Comparison of ENCODE assay signal across 8 mouse cellular contexts in genomic region chr12:24707480-24707802, GRCm38 (mm10). TPM values are rescaled to one million over a fixed set of nuclear protein-coding genes. Genes with fewer than 3 reads are reported as not detected.
A peak's percentile ranks its signal among the peaks of the same experiment; 100 is the strongest.
DNase-seq lines count a peak whose midpoint lies in the region; ATAC-seq and TF ChIP-seq lines count a peak whose summit lies in the region.

No protein-coding gene starts in this region.

- H3K4me1 ChIP-seq in spleen, adult 2 months (ENCODE audit: control insufficient read depth, insufficient read depth, insufficient read length) = peaks cover 13% of the 10 kb centered on the region
- peaks cover 25% of the 10 kb centered on the region; the same call in 1 of the 2 replicates for H3K4me1 ChIP-seq in embryonic facial prominence, embryonic 12.5 days
- peaks cover 47% of the 10 kb centered on the region for H3K4me1 ChIP-seq in limb, embryonic 12.5 days (replicated peaks)
- H3K4me1 ChIP-seq in stomach, postnatal 0 days (replicated peaks; ENCODE audit: control insufficient read depth, insufficient read depth) = no peaks in the 10 kb centered on the region

- H3K27ac ChIP-seq in spleen, adult 2 months (ENCODE audit: insufficient read depth, low read length) = 0 out of 2 replicates have a peak overlapping the region, but pooled peaks have one; percentile 9
- H3K27ac ChIP-seq in embryonic facial prominence, embryonic 12.5 days = peak overlapping the region; percentile 87
- H3K27ac ChIP-seq in limb, embryonic 12.5 days = no peak overlapping the region
- H3K27ac ChIP-seq in stomach, postnatal 0 days (replicated peaks) = no peak overlapping the region

- H3K4me3 ChIP-seq in spleen, adult 2 months (ENCODE audit: extremely low read depth, insufficient read depth, insufficient read length) = peak overlapping the region; percentile 42
- peak overlapping the region; percentile 94 for H3K4me3 ChIP-seq in embryonic facial prominence, embryonic 12.5 days
- peak overlapping the region; percentile 91 for H3K4me3 ChIP-seq in limb, embryonic 12.5 days (replicated peaks)
- H3K4me3 ChIP-seq in stomach, postnatal 0 days (ENCODE audit: low read depth, low read length) = peak overlapping the region; percentile 87

- under 1% methylated on average over 9 of the region's 9 CpGs for WGBS in spleen, adult 2 months
- WGBS in embryonic facial prominence, embryonic 12.5 days = under 1% methylated on average over 9 of the region's 9 CpGs
- WGBS in limb, embryonic 12.5 days = 0% methylated on average over 9 of the region's 9 CpGs
- WGBS in stomach, postnatal 0 days = 0% methylated on average over 9 of the region's 9 CpGs

- no peak for TF ChIP-seq POLR2A in spleen, adult 2 months (IDR thresholded peaks at IDR 0.05; ENCODE audit: low read depth, low read length)

- no peak for DNase-seq in spleen, adult 2 months (ENCODE audit: low read depth in 1 of 2, low spot score in 2 of 2)
- no peak for DNase-seq in spleen, postnatal 36 days (ENCODE audit: low spot score in 2 of 2)
- DNase-seq in stomach, postnatal 0 days (ENCODE audit: low spot score) = no peak
- no peak for DNase-seq in adrenal gland, adult 18-20 months (ENCODE audit: low spot score in 2 of 2)
- DNase-seq in lung, postnatal 4 days = no peak
- no peak for DNase-seq in spleen, adult 18-20 months

- peak overlapping the region; percentile 85 for H3K9ac ChIP-seq in embryonic facial prominence, embryonic 12.5 days
- H3K9ac ChIP-seq in limb, embryonic 12.5 days (replicated peaks) = peak overlapping the region; percentile 89
- no peak overlapping the region for H3K9ac ChIP-seq in stomach, postnatal 0 days (ENCODE audit: low read length)

- TF ChIP-seq CTCF in spleen, adult 2 months (IDR thresholded peaks at IDR 0.05; ENCODE audit: extremely low read depth, insufficient read depth, insufficient read length, insufficient replicate concordance) = no peak
- TF ChIP-seq CTCF in stomach, postnatal 0 days (IDR thresholded peaks at IDR 0.05; ENCODE audit: low read depth) = no peak

- peak overlapping the region; percentile 90 for H3K4me2 ChIP-seq in embryonic facial prominence, embryonic 12.5 days (replicated peaks)
- H3K4me2 ChIP-seq in limb, embryonic 12.5 days = peak overlapping the region; percentile 68
- peak overlapping the region; percentile 80 for H3K4me2 ChIP-seq in stomach, postnatal 0 days (replicated peaks; ENCODE audit: low read depth)

- H3K9me3 ChIP-seq in embryonic facial prominence, embryonic 12.5 days = no peaks in the 10 kb centered on the region
- H3K9me3 ChIP-seq in limb, embryonic 12.5 days = 0 out of 2 replicates have a peak, but pooled peaks cover 1% of the 10 kb centered on the region
- no peaks in the 10 kb centered on the region for H3K9me3 ChIP-seq in stomach, postnatal 0 days (ENCODE audit: control insufficient read depth, low read length)

- 0 out of 2 replicates have a peak, but pooled peaks cover 2% of the 10 kb centered on the region for H3K27me3 ChIP-seq in spleen, adult 2 months (ENCODE audit: control insufficient read depth, insufficient read depth, low read length)
- H3K27me3 ChIP-seq in embryonic facial prominence, embryonic 12.5 days = no peaks in the 10 kb centered on the region
- H3K27me3 ChIP-seq in limb, embryonic 12.5 days = no peaks in the 10 kb centered on the region
- H3K27me3 ChIP-seq in stomach, postnatal 0 days (ENCODE audit: control insufficient read depth, insufficient read depth, low read length) = no peaks in the 10 kb centered on the region

- no peak for TF ChIP-seq EP300 in stomach, postnatal 0 days (optimal IDR thresholded peaks at IDR 0.05)

- no peak for ATAC-seq in embryonic facial prominence, embryonic 12.5 days (ENCODE audit: insufficient number of reproducible peaks, insufficient read depth, low FRiP score, low TSS enrichment)
- no peak for ATAC-seq in limb, embryonic 12.5 days (ENCODE audit: insufficient number of reproducible peaks, insufficient read depth, low FRiP score, low TSS enrichment, low read depth)
- no peak for ATAC-seq in stomach, postnatal 0 days (ENCODE audit: low FRiP score, low TSS enrichment)

- no peaks in the 10 kb centered on the region for H3K36me3 ChIP-seq in spleen, adult 2 months (ENCODE audit: control insufficient read depth, insufficient read depth, low read length)
- H3K36me3 ChIP-seq in embryonic facial prominence, embryonic 12.5 days = peaks cover 21% of the 10 kb centered on the region
- H3K36me3 ChIP-seq in limb, embryonic 12.5 days = peaks cover 22% of the 10 kb centered on the region
- H3K36me3 ChIP-seq in stomach, postnatal 0 days (ENCODE audit: control insufficient read depth, insufficient read depth, low read length) = no peaks in the 10 kb centered on the region

RNA-seq across cellular contexts. Expression of gene Rrm2, which starts 0.6 kb away (rescaled TPM):
- polyA plus RNA-seq in spleen, adult 2 months (2012; rRNA removed) = 12.7 and 23.1 TPM in 2 replicates
- polyA plus RNA-seq in embryonic facial prominence, embryonic 12.5 days (2016; fragmentation: Nextera tagmentation; extraction: Ambion mirVana) = 289 and 307 TPM in 2 replicates
- polyA plus RNA-seq in limb, embryonic 12.5 days (2016; fragmentation: Nextera tagmentation; extraction: Ambion mirVana) = 367 and 394 TPM in 2 replicates
- 38.0 and 41.2 TPM in 2 replicates for polyA plus RNA-seq in stomach, postnatal 0 days (2015; fragmentation: Nextera tagmentation; extraction: Ambion mirVana)
- 1 to 10 TPM; 4.6 to 5.1 TPM for total RNA-seq in adrenal gland, adult 18-20 months (2021)

RNA-seq across cellular contexts. Expression of gene Cys1, which starts 25.8 kb away (rescaled TPM):
- polyA plus RNA-seq in spleen, adult 2 months (2012; rRNA removed) = 2.2 and 2.7 TPM in 2 replicates
- 2.6 and 2.7 TPM in 2 replicates for polyA plus RNA-seq in embryonic facial prominence, embryonic 12.5 days (2016; fragmentation: Nextera tagmentation; extraction: Ambion mirVana)
- 1.3 and 2.6 TPM in 2 replicates for polyA plus RNA-seq in limb, embryonic 12.5 days (2016; fragmentation: Nextera tagmentation; extraction: Ambion mirVana)
- polyA plus RNA-seq in stomach, postnatal 0 days (2015; fragmentation: Nextera tagmentation; extraction: Ambion mirVana) = 1.4 and 1.9 TPM in 2 replicates
- total RNA-seq in adrenal gland, adult 18-20 months (2021) = 1 to 10 TPM; 3.9 to 6.2 TPM

RNA-seq across cellular contexts. Expression of gene Klf11, which starts 56.4 kb away (rescaled TPM):
- 8.2 and 15.3 TPM in 2 replicates for polyA plus RNA-seq in spleen, adult 2 months (2012; rRNA removed)
- polyA plus RNA-seq in embryonic facial prominence, embryonic 12.5 days (2016; fragmentation: Nextera tagmentation; extraction: Ambion mirVana) = 13.6 and 13.8 TPM in 2 replicates
- polyA plus RNA-seq in limb, embryonic 12.5 days (2016; fragmentation: Nextera tagmentation; extraction: Ambion mirVana) = 12.0 and 12.8 TPM in 2 replicates
- 9.8 and 11.3 TPM in 2 replicates for polyA plus RNA-seq in stomach, postnatal 0 days (2015; fragmentation: Nextera tagmentation; extraction: Ambion mirVana)
- 10 to 100 TPM; 10.7 to 15.5 TPM for total RNA-seq in adrenal gland, adult 18-20 months (2021)

Comparison
In these comparisons a context has a peak if more than half of its experiments do, and no peak if none do; other contexts are left out.
1. H3K27ac ChIP-seq: peak in spleen, adult 2 months (single experiment) and embryonic facial prominence, embryonic 12.5 days (single experiment); none in limb, embryonic 12.5 days (single experiment) and stomach, postnatal 0 days (single experiment).
2. H3K4me3 ChIP-seq: peak in every context shown above with its lines; median percentile 94 in embryonic facial prominence, embryonic 12.5 days; 91 in limb, embryonic 12.5 days; 87 in stomach, postnatal 0 days; 42 in spleen, adult 2 months.
3. Peak in every context shown above with its lines, with median percentiles within 50 percentile points of each other: H3K4me2 ChIP-seq.